Mouse (Mus musculus): ENCODE data around the gene Vmn1r224. TPM values are rescaled to one million over a fixed set of nuclear protein-coding genes. Genes with fewer than 3 reads are reported as not detected.

Vmn1r224 gene
- not detected for total RNA-seq (2023)

GRCm38 (mm10) chr17:20413846-20414245 lies at the start of gene Vmn1r224:
Gene Vmn1r224, plus strand, starts transcription at chr17:20414146.

Other genes with a start within 250 kb of the Vmn1r224 start
- not detected for gene Fpr-rs6, start 231.0 kb upstream of the Vmn1r224 start, total RNA-seq (2023)
- gene Vmn2r105, start 179.1 kb upstream of the Vmn1r224 start, total RNA-seq (2023), result not detected
- not detected for gene Vmn2r106, start 128.6 kb upstream of the Vmn1r224 start, total RNA-seq (2023)
- not detected for gene Vmn2r107, start 68.9 kb upstream of the Vmn1r224 start, total RNA-seq (2023)
- gene Vmn2r108, start 67.2 kb downstream of the Vmn1r224 start, total RNA-seq (2023), result under 1 TPM in 1 of 2 experiments, not detected in 1; 0.12 TPM
- not detected for gene Vmn1r225, start 84.0 kb downstream of the Vmn1r224 start, total RNA-seq (2023)
- gene Vmn2r109, start 150.6 kb downstream of the Vmn1r224 start, total RNA-seq (2023), result not detected
- gene Vmn2r110, start 182.3 kb downstream of the Vmn1r224 start, total RNA-seq (2023), result not detected
- gene Fpr-rs3, start 210.7 kb downstream of the Vmn1r224 start, total RNA-seq (2023), result not detected

Measured in T-cell, adult 66 days (primary cell).